Comparison of ENCODE assay signal across 11 mouse cellular contexts in the genomic region with DNA sequence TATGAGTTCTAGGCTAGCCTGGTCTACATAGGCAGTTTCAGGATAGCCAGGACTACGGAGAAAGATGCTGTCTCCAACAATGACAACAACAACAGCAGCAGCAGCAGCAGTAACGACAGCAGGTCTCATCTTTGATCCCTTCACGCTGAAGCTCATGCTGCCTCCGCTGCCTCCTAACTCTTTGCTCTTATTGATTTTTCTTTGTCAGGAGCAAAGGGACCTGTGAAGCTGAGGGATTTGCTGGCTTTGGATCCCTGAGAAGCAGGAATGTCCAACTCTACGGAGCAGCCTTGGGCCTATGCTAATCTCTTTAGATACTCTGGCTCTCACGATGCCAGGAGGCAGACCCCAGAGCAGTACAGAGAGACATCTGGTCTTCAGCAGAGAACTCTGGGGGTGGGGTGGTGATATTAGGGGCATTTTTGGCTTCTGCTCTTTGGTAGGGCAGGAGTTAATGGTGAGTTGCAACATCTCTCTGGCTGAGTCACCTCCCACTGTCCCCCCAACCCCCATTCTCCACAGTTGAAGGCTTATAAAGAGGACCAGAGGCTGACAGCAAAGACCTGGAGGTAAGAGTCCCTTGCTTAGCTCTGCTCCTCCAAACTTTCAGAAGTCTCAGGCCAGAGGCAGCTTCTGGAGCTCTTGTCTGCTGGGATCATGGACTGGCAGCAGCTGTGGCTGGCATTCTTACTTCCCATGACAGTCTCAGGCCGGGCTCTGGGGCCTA. TPM values are rescaled to one million over a fixed set of nuclear protein-coding genes. Genes with fewer than 3 reads are reported as not detected.
DNase-seq lines count a peak whose midpoint lies in the region; ATAC-seq lines count a peak whose summit lies in the region.
"Had no signal": no experiment of that assay in that cellular context is flagged by ENCODE, and none has a peak within 500 bp of the region (broad histone marks: within the 10 kb centered on the region; RNA-seq: fewer than 3 reads in every experiment).

Mmp19 (plus strand) TSS at position 513 of the 727 bp plus-strand sequence.

- no peak within 1 kb of the TSS for H3K9ac ChIP-seq in hindbrain, embryonic 11.5 days (ENCODE audit: low read depth, low read length)
- H3K9ac ChIP-seq: embryonic facial prominence, embryonic 15.5 days had no signal

- WGBS in hindbrain, embryonic 11.5 days = 73% methylated on average over 7 of the region's 7 CpGs

- H3K36me3 ChIP-seq in hindbrain, embryonic 11.5 days (ENCODE audit: control insufficient read depth, insufficient read depth, low read length) = no peaks in the 10 kb centered on the region
- H3K36me3 ChIP-seq: embryonic facial prominence, embryonic 15.5 days had no signal

- intact Hi-C loops in gastrocnemius, postnatal 14 days (cut with DNase I; ENCODE audit: low total_unique reads) = no loop called here
- intact Hi-C loops in heart, postnatal 14 days (cut with DNase I) = no loop called here

- no peak within 1 kb of the TSS for H3K27ac ChIP-seq in hindbrain, embryonic 11.5 days (ENCODE audit: low read depth, low read length)
- H3K27ac ChIP-seq: embryonic facial prominence, embryonic 15.5 days had no signal

- no peaks in the 10 kb centered on the region for H3K4me1 ChIP-seq in hindbrain, embryonic 11.5 days (replicated peaks; ENCODE audit: control insufficient read depth, insufficient read depth, low read length)
- H3K4me1 ChIP-seq: embryonic facial prominence, embryonic 15.5 days had no signal

- no peaks in the 10 kb centered on the region for H3K9me3 ChIP-seq in hindbrain, embryonic 11.5 days (ENCODE audit: control insufficient read depth, low read length)
- H3K9me3 ChIP-seq: embryonic facial prominence, embryonic 15.5 days had no signal

- H3K27me3 ChIP-seq in hindbrain, embryonic 11.5 days (ENCODE audit: control insufficient read depth, insufficient read depth, low read length) = no peaks in the 10 kb centered on the region
- H3K27me3 ChIP-seq: CH12.LX; embryonic facial prominence, embryonic 15.5 days had no signal

- peak; percentile 33 for DNase-seq in gastrocnemius, postnatal 14 days
- DNase-seq in gastrocnemius, postnatal 10 days = no peak
- peak; percentile 37 for DNase-seq in adrenal gland, adult 8-10 months
- DNase-seq in heart, postnatal 14 days = peak; percentile 20 to 39
- peak; percentile 32 to 37 for DNase-seq in lung, postnatal 4 days
- DNase-seq in layer of hippocampus, adult 9-11 months = no peak
- DNase-seq in hindbrain, embryonic 11.5 days (ENCODE audit: low spot score) = no peak
- DNase-seq in thymus, postnatal 14 days = no peak
- DNase-seq: thymus, postnatal 36 days had no signal

- H3K4me3 ChIP-seq in hindbrain, embryonic 11.5 days (ENCODE audit: low read depth, low read length) = no peak within 1 kb of the TSS
- H3K4me3 ChIP-seq: embryonic facial prominence, embryonic 15.5 days had no signal

- ATAC-seq in hindbrain, embryonic 11.5 days (ENCODE audit: low FRiP score) = no peak

- H3K4me2 ChIP-seq in hindbrain, embryonic 11.5 days (replicated peaks; ENCODE audit: low read depth, low read length) = no peak within 1 kb of the TSS
- H3K4me2 ChIP-seq: embryonic facial prominence, embryonic 15.5 days had no signal

RNA-seq across cellular contexts. Expression of gene Mmp19, which starts in this region (rescaled TPM):
- total RNA-seq in gastrocnemius, postnatal 14 days (2021) = 1 to 10 TPM; 3.2 TPM
- total RNA-seq in gastrocnemius, postnatal 10 days (2021) = 1 to 10 TPM; 2.8 to 3.8 TPM
- total RNA-seq in adrenal gland, adult 8-10 months (2022) = 10 to 100 TPM; 41.4 to 69.7 (median 60.1) TPM
- 1 to 10 TPM; 4.5 to 5.8 TPM for total RNA-seq in heart, postnatal 14 days (2021)
- 0.27 and 0.49 TPM in 2 replicates for polyA plus RNA-seq in hindbrain, embryonic 11.5 days (2014; fragmentation: Nextera tagmentation; extraction: Ambion mirVana)

Comparison
In these comparisons a context has a peak if more than half of its experiments do, and no peak if none do; other contexts are left out.
1. RNA of gene Mmp19 (total RNA-seq): 41.4 to 69.7 TPM in adrenal gland, adult 8-10 months; 4.5 to 5.8 TPM in heart, postnatal 14 days, 2.8 to 3.8 TPM in gastrocnemius, postnatal 10 days and 3.2 TPM in gastrocnemius, postnatal 14 days; every median in the first group is over 4 times any median in the second.
2. DNase-seq: peak in gastrocnemius, postnatal 14 days (single experiment), adrenal gland, adult 8-10 months (single experiment), heart, postnatal 14 days (2 of 2) and lung, postnatal 4 days (2 of 2); none in gastrocnemius, postnatal 10 days (single experiment), layer of hippocampus, adult 9-11 months (single experiment), hindbrain, embryonic 11.5 days (single experiment) and thymus, postnatal 14 days (single experiment).